ENCODE assay signal across 8 mouse cellular contexts in genomic region chr10:62791251-62792176, GRCm38 (mm10). TPM values are rescaled to one million over a fixed set of nuclear protein-coding genes. Genes with fewer than 3 reads are reported as not detected.
DNase-seq lines count a peak whose midpoint lies in the region; ATAC-seq and TF ChIP-seq lines count a peak whose summit lies in the region.

No protein-coding gene starts in this region.

- peaks cover 35% of the 10 kb centered on the region for H3K36me3 ChIP-seq in forebrain, postnatal 0 days (ENCODE audit: insufficient read depth)
- peaks cover 38% of the 10 kb centered on the region for H3K36me3 ChIP-seq in midbrain, embryonic 12.5 days

- H3K4me2 ChIP-seq in forebrain, postnatal 0 days (ENCODE audit: low read depth), result peak overlapping the region; percentile 62
- peak overlapping the region; percentile 73 for H3K4me2 ChIP-seq in midbrain, embryonic 12.5 days (replicated peaks)

- no peaks in the 10 kb centered on the region for H3K27me3 ChIP-seq in forebrain, postnatal 0 days (ENCODE audit: insufficient read depth, low read length)
- no peaks in the 10 kb centered on the region for H3K27me3 ChIP-seq in midbrain, embryonic 12.5 days

- TF ChIP-seq CTCF in forebrain, postnatal 0 days (IDR thresholded peaks at IDR 0.05; ENCODE audit: low read depth), result no peak

- peak; percentile 61 for DNase-seq in cerebellum, adult 9-11 months
- no peak for DNase-seq in cerebellum, postnatal 14 days
- DNase-seq in urinary bladder, adult 18-20 months (ENCODE audit: low spot score in 2 of 2), result peak; percentile 22 to 32
- DNase-seq in urinary bladder, postnatal 14 days (ENCODE audit: low spot score), result no peak
- peak; percentile 29 for DNase-seq in forebrain, postnatal 0 days
- DNase-seq in layer of hippocampus, postnatal 14 days (ENCODE audit: low spot score in 2 of 2), result peak; percentile 15 to 30
- DNase-seq in testis, postnatal 10 days (ENCODE audit: low spot score), result peak; percentile 75

- no peaks in the 10 kb centered on the region for H3K4me1 ChIP-seq in forebrain, postnatal 0 days (ENCODE audit: insufficient read depth)
- H3K4me1 ChIP-seq in midbrain, embryonic 12.5 days, result peaks cover 19% of the 10 kb centered on the region

- H3K9ac ChIP-seq in forebrain, postnatal 0 days, result peak overlapping the region; percentile 91
- peak overlapping the region; percentile 99 for H3K9ac ChIP-seq in midbrain, embryonic 12.5 days (replicated peaks)

- H3K9me3 ChIP-seq in forebrain, postnatal 0 days (ENCODE audit: low read length), result no peaks in the 10 kb centered on the region
- H3K9me3 ChIP-seq in midbrain, embryonic 12.5 days, result no peaks in the 10 kb centered on the region

- peak overlapping the region; percentile 85 for H3K27ac ChIP-seq in forebrain, postnatal 0 days (ENCODE audit: low read depth, low read length)
- peak overlapping the region; percentile 96 for H3K27ac ChIP-seq in midbrain, embryonic 12.5 days (replicated peaks)

- WGBS in forebrain, postnatal 0 days, result 5% methylated on average over 55 of the region's 78 CpGs
- WGBS in midbrain, embryonic 12.5 days, result 2% methylated on average over 53 of the region's 78 CpGs

- peak overlapping the region; percentile 98 for H3K4me3 ChIP-seq in forebrain, postnatal 0 days (ENCODE audit: low read depth, low read length)
- H3K4me3 ChIP-seq in midbrain, embryonic 12.5 days, result peak overlapping the region; percentile 100

- ATAC-seq in forebrain, postnatal 0 days, result peak; percentile 72
- peak; percentile 81 for ATAC-seq in midbrain, embryonic 12.5 days (ENCODE audit: low FRiP score, low read depth)

RNA-seq across cellular contexts. Expression of gene Ccar1, which starts 0.6 kb away (rescaled TPM):
- 64.0 and 94.1 TPM in 2 replicates for total RNA-seq in forebrain, postnatal 0 days (2014; rRNA removed)
- polyA plus RNA-seq in forebrain, postnatal 0 days (2015; fragmentation: Nextera tagmentation; extraction: Ambion mirVana), result 62.2 and 74.7 TPM in 2 replicates
- total RNA-seq in layer of hippocampus, postnatal 14 days (2021), result 10 to 100 TPM; 64.6 to 68.3 TPM
- 151 and 157 TPM in 2 replicates for polyA plus RNA-seq in midbrain, embryonic 12.5 days (2016; fragmentation: Nextera tagmentation; extraction: Ambion mirVana)

Comparison
In these comparisons a context has a peak if more than half of its experiments do, and no peak if none do; other contexts are left out.
1. DNase-seq: peak in cerebellum, adult 9-11 months (single experiment), urinary bladder, adult 18-20 months (2 of 2), forebrain, postnatal 0 days (single experiment), layer of hippocampus, postnatal 14 days (2 of 2) and testis, postnatal 10 days (single experiment); none in cerebellum, postnatal 14 days (0 of 2) and urinary bladder, postnatal 14 days (single experiment).